Mouse (Mus musculus) layer of hippocampus, postnatal 10 days (tissue): Measurements from ENCODE around the gene Tmem81. TPM values are rescaled to one million over a fixed set of nuclear protein-coding genes. Genes with fewer than 3 reads are reported as not detected.
A peak's percentile ranks its signal among the peaks of the same experiment; 100 is the strongest.

Experiments
- DNase-seq, 2 experiments: peaks; one replicate each; pipeline ENCODE4 v3.0.0; 2021; ENCODE audit warnings: low spot score in 2 of 2
- total RNA-seq, 2 experiments: library from RNA; stranded (reverse); gene quantifications; 2 replicates each; pipeline ENCODE4 v1.2.3; 2021

The Tmem81 gene
- total RNA-seq, 2 experiments from 2014 or later: 1.7 to 3.1 TPM

DNA sequence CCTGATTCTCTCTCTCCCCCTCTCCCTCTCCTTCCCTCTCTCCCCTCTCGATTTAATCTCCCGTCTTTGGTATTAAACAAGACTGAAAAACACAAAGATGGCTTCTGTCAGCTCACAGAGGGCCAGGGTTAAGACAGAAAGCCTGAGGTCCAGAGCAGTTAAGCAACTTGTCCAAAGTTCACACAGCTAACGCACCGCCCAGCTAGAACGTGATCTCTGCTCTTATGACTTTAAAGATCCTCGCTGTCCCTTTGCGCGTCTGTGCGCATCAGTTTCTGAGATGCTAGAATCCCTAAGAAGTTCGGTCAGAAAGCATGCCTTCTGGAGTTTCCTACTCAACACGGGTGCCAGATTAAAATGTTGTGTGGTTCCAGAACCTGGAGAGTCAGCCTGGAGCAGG is 13.7 kb downstream of the Tmem81 start:
- DNase-seq: no peak

DNA sequence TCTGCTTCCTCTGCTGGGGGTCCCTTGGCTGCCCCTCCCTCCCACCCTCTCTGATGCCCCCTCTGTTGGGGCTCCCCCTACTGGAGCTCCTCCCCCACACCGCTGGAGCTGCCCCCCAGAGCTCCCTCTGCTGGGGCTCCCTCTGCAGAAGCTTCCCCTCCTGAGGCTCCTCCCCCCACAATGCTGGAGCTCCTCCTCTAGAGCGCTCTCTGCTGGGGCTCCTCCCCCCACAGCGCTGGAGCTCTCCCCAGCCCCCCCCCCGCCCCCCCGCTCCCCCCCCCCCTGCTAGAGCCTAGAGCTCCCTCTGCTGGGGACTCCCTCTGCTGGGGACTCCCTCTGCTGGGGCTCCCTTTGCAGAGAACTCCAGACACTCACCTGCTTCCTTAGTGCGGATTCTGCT is 14.7 kb downstream of the Tmem81 start:
- DNase-seq: peak; percentile 73 to 78

GRCm38 (mm10) chr1:132523048-132523447 is 17.0 kb downstream of the Tmem81 start:
- DNase-seq: no peak

- peak in 1 of 2 experiments; percentile 44 for DNase-seq
Observed at GRCm38 (mm10) chr1:132523920-132524319, 17.9 kb downstream of the Tmem81 start.

DNA sequence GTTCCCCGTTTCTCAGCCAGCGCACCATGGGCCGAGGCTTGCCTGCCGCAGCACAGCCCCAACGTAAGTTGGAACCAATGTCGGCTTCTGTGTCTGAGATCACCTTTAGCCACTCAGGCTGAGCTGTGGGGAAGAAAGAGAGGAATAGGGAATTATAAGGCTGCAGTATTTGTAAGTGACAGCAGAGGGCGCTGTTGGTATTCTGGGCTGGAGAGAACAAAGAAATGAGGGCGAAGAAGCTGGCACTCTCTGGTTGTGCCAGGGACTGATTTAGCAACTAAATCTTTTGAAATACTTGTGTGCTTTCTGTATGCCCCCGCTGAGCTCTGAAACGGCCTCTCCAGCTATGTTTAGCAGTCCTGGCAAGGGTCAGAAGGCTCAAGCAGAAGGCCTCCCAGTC is 19.8 kb downstream of the Tmem81 start:
- peak; percentile 88 to 89 for DNase-seq

DNA sequence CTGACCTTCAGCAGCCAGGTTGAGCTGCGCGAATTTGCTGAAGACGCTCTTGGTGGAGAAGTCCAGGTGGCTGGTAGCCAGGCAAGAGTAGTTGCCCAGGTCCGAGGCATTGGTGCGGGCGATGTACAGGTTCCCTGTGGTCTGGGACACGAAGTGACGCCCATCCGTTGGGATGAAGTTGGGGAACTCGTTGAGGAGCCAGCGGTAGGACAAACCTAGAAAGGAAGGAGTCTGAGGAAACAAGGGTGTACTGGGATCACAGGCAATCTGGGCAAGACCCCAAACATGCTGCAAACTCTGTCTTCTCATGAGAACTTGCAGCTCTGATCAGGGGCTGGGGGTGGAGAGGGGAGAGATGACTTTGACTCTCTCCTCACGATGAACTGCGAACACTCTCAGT is 22.0 kb downstream of the Tmem81 start:
- no peak for DNase-seq

- no peak for DNase-seq
Observed at GRCm38 (mm10) chr1:132528647-132529334, 22.8 kb downstream of the Tmem81 start.

- DNase-seq: no peak
Observed at GRCm38 (mm10) chr1:132530631-132531191, 24.7 kb downstream of the Tmem81 start.

GRCm38 (mm10) chr1:132532521-132532920 is 26.5 kb downstream of the Tmem81 start:
- no peak for DNase-seq

DNA sequence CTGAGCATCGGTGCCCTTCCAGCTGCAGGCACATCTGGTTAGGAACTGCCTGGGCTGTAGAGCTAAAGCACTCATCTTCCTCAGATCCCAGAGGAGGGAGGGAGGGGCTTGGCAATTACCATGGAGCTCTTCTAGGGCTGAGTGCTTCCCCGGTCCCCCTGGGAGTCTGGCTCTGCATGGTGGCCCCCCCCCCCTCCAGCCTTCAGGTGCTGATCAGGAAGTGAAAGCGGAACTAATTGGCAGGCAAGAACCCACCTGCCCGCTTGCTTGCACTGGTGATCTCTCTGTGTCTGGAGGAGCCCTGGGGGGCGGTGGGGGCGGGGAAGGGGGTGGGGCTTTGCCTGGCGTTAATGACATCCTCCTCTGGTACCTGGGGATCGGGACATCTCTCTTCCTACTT is 27.8 kb downstream of the Tmem81 start:
- DNase-seq: no peak

- DNase-seq: no peak
Observed at GRCm38 (mm10) chr1:132535541-132535940, 29.5 kb downstream of the Tmem81 start.

DNA sequence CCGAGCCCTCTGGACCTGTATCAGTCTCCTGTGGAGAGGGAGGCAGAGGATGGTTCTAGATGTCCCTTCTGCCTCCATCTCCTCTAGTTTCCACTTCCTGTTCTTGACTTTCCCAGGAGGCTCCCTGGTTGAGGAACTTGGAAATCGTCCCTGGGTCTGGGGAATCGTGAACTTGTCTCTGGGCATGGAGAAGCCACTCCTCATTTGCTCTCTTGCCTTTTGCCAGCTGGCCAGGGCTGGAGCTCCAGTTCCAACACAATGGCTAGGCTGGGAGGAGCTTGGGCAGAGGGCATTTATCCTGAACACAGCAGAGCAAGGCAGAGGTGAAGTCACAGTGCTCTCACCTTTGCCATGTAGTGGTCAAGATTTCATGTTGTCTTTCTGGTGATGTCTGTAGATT is 30.4 kb downstream of the Tmem81 start:
- no peak for DNase-seq

- no peak for DNase-seq
Observed at GRCm38 (mm10) chr1:132537736-132538135, 31.7 kb downstream of the Tmem81 start.

DNA sequence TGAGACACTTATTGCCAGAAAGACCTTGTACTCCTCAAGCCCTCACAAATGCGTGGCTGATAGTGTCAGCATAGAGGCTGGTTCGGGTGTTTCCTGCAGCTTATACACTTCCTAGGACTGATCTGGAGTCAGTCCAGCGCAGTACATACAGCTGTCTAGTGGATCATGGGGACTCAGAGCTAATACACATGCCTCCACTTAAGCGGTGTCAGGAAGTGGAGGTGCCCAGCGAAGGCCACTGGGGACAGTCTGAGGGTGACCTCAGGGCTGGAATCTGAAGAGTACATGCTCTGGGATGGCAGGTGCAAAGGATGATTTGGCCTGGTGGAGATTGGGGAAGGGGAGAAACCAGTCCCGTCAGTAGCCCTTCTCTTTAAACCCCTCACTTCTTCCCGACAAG is 34.7 kb downstream of the Tmem81 start:
- DNase-seq: no peak

DNA sequence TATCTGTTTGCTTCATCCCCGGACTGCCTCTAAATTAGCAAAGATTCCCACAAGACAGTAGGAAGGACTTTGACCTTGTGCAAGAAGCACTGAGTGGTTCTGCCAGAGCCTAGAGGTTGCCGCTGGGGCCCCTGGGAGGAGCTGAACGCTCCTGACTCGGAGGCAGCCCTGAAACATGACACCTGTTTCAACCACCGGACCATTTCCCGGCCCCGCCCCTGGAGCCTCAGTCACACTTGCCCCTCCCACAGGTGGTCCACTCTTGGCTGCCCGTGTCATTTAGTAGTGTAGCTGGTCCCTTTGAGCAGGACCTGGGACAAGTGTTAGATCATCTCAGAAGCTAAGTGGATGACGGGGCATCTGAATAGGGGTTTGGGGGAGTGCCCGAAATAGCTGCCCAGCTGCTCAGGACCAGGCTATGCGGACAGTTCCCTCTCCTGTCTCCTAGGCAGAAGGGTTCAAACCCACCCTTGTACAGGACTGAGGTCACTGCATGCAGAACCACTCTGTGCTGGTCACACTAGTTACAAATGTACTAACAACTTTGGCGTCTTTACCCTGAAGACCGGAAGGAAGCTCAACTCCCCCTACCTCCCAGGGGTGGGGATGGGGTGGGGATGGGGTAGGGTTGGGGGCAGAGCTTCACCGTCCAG is 35.3 kb downstream of the Tmem81 start:
- DNase-seq: no peak

DNA sequence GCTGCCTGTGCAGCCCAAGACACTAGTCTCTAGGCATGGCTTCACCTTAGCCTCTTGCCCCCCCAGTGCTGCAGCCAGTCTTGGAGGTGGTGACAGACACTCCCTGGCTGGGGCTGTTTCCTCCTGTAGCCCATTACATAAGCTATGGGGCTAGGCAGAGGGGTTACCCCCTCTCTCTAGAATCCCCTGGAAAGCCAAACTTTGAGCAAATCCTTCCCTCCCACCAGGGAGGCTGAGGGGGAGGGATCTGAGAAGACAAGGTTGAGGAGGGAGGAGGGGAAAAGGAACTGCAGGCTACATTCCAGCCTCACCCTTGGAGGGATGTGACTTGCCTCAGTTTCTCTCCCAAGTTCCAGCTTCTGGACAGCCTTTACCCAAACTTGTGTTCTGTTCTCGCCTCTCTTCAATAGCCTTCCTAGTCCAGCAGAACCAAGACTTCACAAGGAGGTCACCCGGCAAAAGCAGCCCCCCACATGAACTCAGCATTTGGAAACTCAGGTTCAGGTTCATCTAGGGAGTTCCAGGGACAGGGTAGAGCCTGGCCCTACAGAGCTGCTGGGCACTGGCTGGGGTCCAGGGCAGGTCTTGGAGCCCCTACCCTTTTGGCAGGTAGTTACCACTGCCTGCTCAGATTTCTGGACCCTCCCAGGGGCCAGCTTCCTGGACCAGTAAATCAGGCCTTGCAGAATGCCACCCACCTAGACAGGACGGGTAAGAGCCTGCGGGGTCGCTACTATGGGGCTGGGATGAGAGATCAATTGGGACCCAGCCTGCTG is 36.0 kb downstream of the Tmem81 start:
- no peak for DNase-seq

GRCm38 (mm10) chr1:132542762-132543306 is 36.8 kb downstream of the Tmem81 start, which contains the start of gene Cntn2:
Cntn2 (minus strand) TSS chr1:132543256.
- peak; percentile 49 to 72 for DNase-seq

DNA sequence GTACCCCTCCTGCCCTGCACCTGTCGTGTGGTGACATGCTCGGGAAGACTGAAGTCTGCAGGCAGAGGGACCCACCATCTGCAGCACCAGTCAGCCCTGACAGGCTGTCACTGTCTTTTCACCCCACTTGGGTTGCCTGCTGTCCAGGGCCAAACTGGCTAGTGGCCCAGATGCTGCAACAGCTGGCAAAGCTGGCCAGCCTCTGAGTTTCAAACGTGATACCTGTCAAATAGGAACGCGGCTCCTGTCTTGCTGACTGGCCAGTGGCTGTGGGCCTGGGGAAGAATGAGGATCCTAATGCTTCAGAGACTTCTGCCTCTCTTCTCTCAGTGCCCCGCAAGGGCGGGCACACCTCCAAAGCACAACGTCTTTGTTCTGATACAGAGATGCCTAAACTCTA is 37.8 kb downstream of the Tmem81 start:
- no peak for DNase-seq

DNA sequence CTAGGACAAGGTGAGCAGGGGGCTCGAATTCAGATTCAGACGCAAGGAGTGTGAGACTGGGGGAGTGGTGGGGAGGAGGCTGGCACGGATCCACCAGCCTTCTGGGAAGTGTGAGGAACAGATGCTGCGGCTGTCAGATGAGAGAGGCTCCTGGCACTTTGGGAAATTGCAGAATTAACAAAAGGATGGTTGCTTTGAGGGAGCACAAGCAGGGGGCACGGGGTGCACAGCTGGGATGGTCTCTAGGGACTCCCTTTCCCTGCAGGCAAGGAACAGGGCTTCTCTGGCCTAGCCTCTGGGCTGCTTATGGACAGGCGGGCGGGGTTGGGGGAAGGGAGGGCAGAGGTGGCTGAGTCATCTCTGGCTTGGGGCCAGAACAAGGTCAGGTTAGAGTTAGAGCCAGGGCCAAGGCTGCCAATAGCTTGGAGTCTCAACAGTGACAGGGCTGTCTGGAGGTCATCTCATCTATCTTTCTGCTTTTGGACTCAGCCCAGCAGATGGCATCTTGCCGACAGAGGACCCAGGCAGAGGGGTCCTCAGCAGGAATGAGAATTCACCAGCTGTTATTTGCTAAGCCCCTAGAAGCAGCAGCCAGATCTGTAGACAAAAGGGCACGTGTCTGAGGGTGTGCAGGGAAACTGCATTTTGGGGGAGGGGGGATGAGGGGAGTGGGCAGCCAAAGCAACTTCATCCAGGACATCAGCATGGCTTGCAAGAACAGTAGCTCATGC is 52.0 kb downstream of the Tmem81 start:
- DNase-seq: peak; percentile 51 to 60
